Mouse (Mus musculus): ENCODE data around the gene Lap3. TPM values are rescaled to one million over a fixed set of nuclear protein-coding genes. Genes with fewer than 3 reads are reported as not detected.

The Lap3 gene
- total and polyA plus RNA-seq, 3 experiments = 108 to 167 (median 130) TPM

GRCm38 (mm10) chr5:45515151-45515743 lies 22.1 kb downstream of the Lap3 start:
- Histone ChIP-seq H3K27ac (ENCODE audit: insufficient read depth, low read depth) (no peak overlapping the region), H3K9me3 (replicated peaks; ENCODE audit: low read length) (no peaks in the 10 kb centered on the region), H3K4me3 (replicated peaks in 1 of 3; ENCODE audit: low read depth in 2 of 3, low read length in 2 of 3, poor library complexity in 1 of 3) (no peak overlapping the region), H3K4me1 (ENCODE audit: control insufficient read depth in 1 of 2, insufficient read depth in 2 of 2) (peaks cover 2 to 37% of the 10 kb centered on the region in 2 experiments; a peak in 3 of 4 replicates), H3K4me2 (ENCODE audit: insufficient read depth, low read depth, poor library complexity, severe bottlenecking) (no peak overlapping the region), H3K9ac (ENCODE audit: insufficient read depth, low read depth) (no peak overlapping the region), H3K79me2 (replicated peaks; ENCODE audit: control insufficient read depth, extremely low read depth, insufficient read depth, poor library complexity, severe bottlenecking) (peaks cover under 1% of the 10 kb centered on the region; the same call in 1 of the 2 replicates), H3K27me3 (replicated peaks) (no peaks in the 10 kb centered on the region), H3K36me3 (replicated peaks in 1 of 2; ENCODE audit: control insufficient read depth in 1 of 2, insufficient read depth in 1 of 2, low read length in 1 of 2) (peaks cover 17 to 72% of the 10 kb centered on the region in 2 experiments)
- TF ChIP-seq E2F4 (IDR thresholded peaks at IDR 0.05; ENCODE audit: insufficient replicate concordance, low read depth, low read length) (no peak), TBP (conservative IDR thresholded peaks at IDR 0.05; ENCODE audit: low read depth, low read length) (no peak), KAT2A (IDR thresholded peaks at IDR 0.05; ENCODE audit: insufficient replicate concordance, low read length) (no peak), USF2 (conservative IDR thresholded peaks at IDR 0.05; ENCODE audit: low read depth, low read length) (no peak), SMC3 (IDR thresholded peaks at IDR 0.05; ENCODE audit: low read depth, low read length) (no peak), NELFE (IDR thresholded peaks at IDR 0.05; ENCODE audit: low read depth, low read length) (no peak), UBTF (IDR thresholded peaks at IDR 0.05; ENCODE audit: low read depth, low read length) (no peak), ZKSCAN1 (IDR thresholded peaks at IDR 0.05; ENCODE audit: borderline replicate concordance, low read depth, low read length) (no peak), ELF1 (IDR thresholded peaks at IDR 0.05; ENCODE audit: low read depth, low read length) (no peak), MEF2A (IDR thresholded peaks at IDR 0.05; ENCODE audit: borderline replicate concordance, low read depth, low read length) (no peak), RCOR1 (conservative IDR thresholded peaks at IDR 0.05; ENCODE audit: low read depth, low read length) (no peak), BHLHE40 (IDR thresholded peaks at IDR 0.05; ENCODE audit: low read depth, low read length) (no peak), RAD21 (IDR thresholded peaks at IDR 0.05; ENCODE audit: low read depth, low read length) (no peak), MYC (IDR thresholded peaks at IDR 0.05; ENCODE audit: low read depth, low read length) (no peak), JUN (IDR thresholded peaks at IDR 0.05; ENCODE audit: insufficient read depth, low read depth, low read length) (no peak), MAFK (IDR thresholded peaks at IDR 0.05; ENCODE audit: insufficient replicate concordance, low read length) (no peak), TCF12 (IDR thresholded peaks at IDR 0.05; ENCODE audit: low read depth, low read length) (no peak), NRF1 (IDR thresholded peaks at IDR 0.05; ENCODE audit: low read depth, low read length) (no peak), USF1 (IDR thresholded peaks at IDR 0.05; ENCODE audit: low read depth, low read length) (no peak), MAZ (IDR thresholded peaks at IDR 0.05; ENCODE audit: low read depth, low read length) (no peak)
- dilution Hi-C loops (cut with MboI; ENCODE audit: extremely low pct_ligation_motif_present, extremely low pct_unique_long_range_greater_than_20kb, low sequenced_read_pairs) (no loop called here), in situ Hi-C loops (cut with MboI; ENCODE audit: low pct_ligation_motif_present, low pct_unique_long_range_greater_than_20kb, low sequenced_read_pairs) (no loop called here)
- no peak for DNase-seq (ENCODE audit: extremely low read depth)

All from CH12.LX (cell line).